Mouse (Mus musculus): ENCODE data around the gene Snx1. TPM values are rescaled to one million over a fixed set of nuclear protein-coding genes. Genes with fewer than 3 reads are reported as not detected.

Gene Snx1
- polyA plus RNA-seq, 1 experiment from 2014 or later = 140 TPM

DNA sequence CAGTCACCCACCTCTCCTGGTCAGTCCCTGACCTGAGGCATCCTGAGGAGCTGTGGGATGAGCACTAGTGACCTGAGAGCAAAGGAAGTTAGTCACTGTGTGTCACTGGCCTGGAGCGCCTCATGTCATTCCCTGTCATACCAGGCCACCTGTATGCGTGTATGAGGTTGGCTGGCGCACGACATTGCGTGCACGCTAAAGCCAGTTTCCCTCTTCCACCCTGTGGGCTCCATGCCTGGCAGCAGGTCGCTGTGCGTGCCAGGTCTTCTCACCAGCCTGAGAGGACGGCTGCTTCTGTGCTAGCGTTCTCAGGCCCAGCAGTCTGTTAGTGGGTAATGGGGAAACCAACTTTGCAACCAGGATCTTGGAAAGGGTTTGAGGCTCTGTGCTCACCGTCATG lies 62.1 kb downstream of the Snx1 start:
- H3K4me1 ChIP-seq (replicated peaks; ENCODE audit: control insufficient read depth, insufficient read depth, low read length) = peaks cover 12% of the 10 kb centered on the region
- 94% methylated on average over 11 of the region's 11 CpGs for WGBS
- H3K4me3 ChIP-seq (ENCODE audit: low read depth, low read length) = no peak overlapping the region
- DNase-seq (ENCODE audit: low spot score) (no peak), ATAC-seq (replicated peaks; ENCODE audit: low FRiP score) (no peak)
- H3K36me3 ChIP-seq (ENCODE audit: control insufficient read depth, insufficient read depth, low read length) = peaks cover 20% of the 10 kb centered on the region; the same call in 1 of the 2 replicates
- peaks cover 22% of the 10 kb centered on the region for H3K27me3 ChIP-seq (ENCODE audit: control insufficient read depth, insufficient read depth, low read length)
- no peak overlapping the region for H3K9ac ChIP-seq (ENCODE audit: low read length)
- no peak overlapping the region for H3K27ac ChIP-seq (ENCODE audit: low read depth, low read length)
- no peaks in the 10 kb centered on the region for H3K9me3 ChIP-seq (ENCODE audit: control insufficient read depth, low read length)
- H3K4me2 ChIP-seq (ENCODE audit: low read depth, low read length, severe bottlenecking) = no peak overlapping the region

DNA sequence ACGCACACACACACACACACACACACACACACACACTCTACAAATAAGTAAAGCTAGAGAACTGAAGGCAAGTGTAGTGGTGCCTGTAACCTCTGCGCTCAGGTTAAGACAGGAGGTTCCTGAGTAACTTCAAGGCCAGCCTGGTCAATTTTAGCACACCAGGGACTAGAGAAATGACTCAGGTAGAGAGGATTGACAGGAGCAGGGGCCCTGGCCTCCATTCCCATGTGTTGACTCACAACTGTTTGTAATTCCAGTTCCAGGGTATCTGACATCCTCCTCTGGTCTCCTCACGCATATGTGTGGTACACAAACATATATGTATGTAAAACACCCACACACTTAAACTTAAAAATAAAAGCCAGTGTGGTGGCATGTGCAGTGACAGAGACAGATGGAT lies 62.9 kb downstream of the Snx1 start:
- no peak for DNase-seq (ENCODE audit: low spot score)
- Histone ChIP-seq H3K9me3 (ENCODE audit: control insufficient read depth, low read length) (no peaks in the 10 kb centered on the region), H3K9ac (ENCODE audit: low read length) (no peak overlapping the region), H3K4me2 (ENCODE audit: low read depth, low read length, severe bottlenecking) (no peak overlapping the region), H3K27ac (ENCODE audit: low read depth, low read length) (no peak overlapping the region), H3K36me3 (ENCODE audit: control insufficient read depth, insufficient read depth, low read length) (peaks cover 20% of the 10 kb centered on the region; the same call in 1 of the 2 replicates), H3K4me3 (ENCODE audit: low read depth, low read length) (no peak overlapping the region), H3K27me3 (ENCODE audit: control insufficient read depth, insufficient read depth, low read length) (peaks cover 14% of the 10 kb centered on the region), H3K4me1 (replicated peaks; ENCODE audit: control insufficient read depth, insufficient read depth, low read length) (peaks cover 8% of the 10 kb centered on the region; the same call in 1 of the 2 replicates)
- ATAC-seq (replicated peaks; ENCODE audit: low FRiP score) = no peak
- WGBS = 99% methylated on average over 3 of the region's 3 CpGs

DNA sequence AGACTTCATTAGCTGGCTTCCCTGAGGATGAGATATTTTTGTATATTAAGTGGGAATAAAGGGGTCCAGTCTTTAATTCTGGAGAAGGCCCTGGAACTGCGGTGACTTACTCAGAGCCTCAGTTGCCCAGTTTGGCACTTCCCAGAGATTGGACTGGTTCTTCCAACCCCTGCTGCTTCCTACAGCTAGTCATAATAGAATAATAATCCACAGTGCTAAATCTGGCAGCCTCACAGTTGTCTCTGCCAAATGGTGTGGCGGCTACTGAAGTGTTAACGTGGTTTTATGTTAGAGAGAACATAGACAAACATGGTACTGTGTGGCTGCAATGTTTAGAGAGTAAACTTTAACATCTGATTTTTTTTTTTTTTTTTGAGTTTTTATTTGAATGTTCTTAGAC lies 64.7 kb downstream of the Snx1 start:
- peak overlapping the region; percentile 86 for H3K9ac ChIP-seq (ENCODE audit: low read length)
- no peak for DNase-seq (ENCODE audit: low spot score)
- WGBS = 96% methylated on average over 3 of the region's 3 CpGs

DNA sequence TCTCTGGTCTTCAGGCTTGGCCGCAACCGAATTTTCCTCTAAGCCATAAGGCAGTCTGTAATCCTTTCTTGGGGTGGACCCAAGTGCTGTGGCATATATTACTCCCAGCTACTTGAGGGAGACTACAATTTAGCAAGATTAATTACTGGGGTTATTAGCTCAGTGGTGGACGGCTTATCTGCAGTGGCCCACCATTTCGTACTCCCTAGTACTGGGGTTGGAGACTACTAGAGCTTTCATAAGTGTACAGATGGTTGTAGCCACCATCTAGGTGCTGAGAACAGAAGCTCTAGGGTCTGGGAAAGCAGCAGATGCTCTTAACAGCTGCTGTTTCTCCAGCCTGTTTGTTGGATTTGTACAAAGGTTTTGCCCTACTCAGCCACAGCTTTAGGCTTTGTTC lies 65.4 kb downstream of the Snx1 start:
- Histone ChIP-seq H3K9me3 (ENCODE audit: control insufficient read depth, low read length) (no peaks in the 10 kb centered on the region), H3K4me3 (ENCODE audit: low read depth, low read length) (peak overlapping the region; percentile 81), H3K4me1 (replicated peaks; ENCODE audit: control insufficient read depth, insufficient read depth, low read length) (peaks cover 8% of the 10 kb centered on the region; the same call in 1 of the 2 replicates), H3K27me3 (ENCODE audit: control insufficient read depth, insufficient read depth, low read length) (no peaks in the 10 kb centered on the region), H3K36me3 (ENCODE audit: control insufficient read depth, insufficient read depth, low read length) (peaks cover 17% of the 10 kb centered on the region; the same call in 1 of the 2 replicates), H3K27ac (ENCODE audit: low read depth, low read length) (no peak overlapping the region), H3K9ac (ENCODE audit: low read length) (peak overlapping the region; percentile 86), H3K4me2 (ENCODE audit: low read depth, low read length, severe bottlenecking) (peak overlapping the region; percentile 61)
- ATAC-seq (replicated peaks; ENCODE audit: low FRiP score) (no peak), DNase-seq (ENCODE audit: low spot score) (no peak)
- WGBS = 39% methylated on average over 4 of the region's 4 CpGs

More for the DNA sequence above, 64.7 kb downstream of the Snx1 start:
- peak overlapping the region; percentile 81; the same call in 1 of the 2 replicates for H3K4me3 ChIP-seq (ENCODE audit: low read depth, low read length)
- H3K27ac ChIP-seq (ENCODE audit: low read depth, low read length) = no peak overlapping the region
- H3K4me1 ChIP-seq (replicated peaks; ENCODE audit: control insufficient read depth, insufficient read depth, low read length) = peaks cover 8% of the 10 kb centered on the region; the same call in 1 of the 2 replicates
- peaks cover 20% of the 10 kb centered on the region; the same call in 1 of the 2 replicates for H3K36me3 ChIP-seq (ENCODE audit: control insufficient read depth, insufficient read depth, low read length)
- H3K27me3 ChIP-seq (ENCODE audit: control insufficient read depth, insufficient read depth, low read length) = no peaks in the 10 kb centered on the region
- no peaks in the 10 kb centered on the region for H3K9me3 ChIP-seq (ENCODE audit: control insufficient read depth, low read length)
- H3K4me2 ChIP-seq (ENCODE audit: low read depth, low read length, severe bottlenecking) = peak overlapping the region; percentile 61
- no peak for ATAC-seq (replicated peaks; ENCODE audit: low FRiP score)

DNA sequence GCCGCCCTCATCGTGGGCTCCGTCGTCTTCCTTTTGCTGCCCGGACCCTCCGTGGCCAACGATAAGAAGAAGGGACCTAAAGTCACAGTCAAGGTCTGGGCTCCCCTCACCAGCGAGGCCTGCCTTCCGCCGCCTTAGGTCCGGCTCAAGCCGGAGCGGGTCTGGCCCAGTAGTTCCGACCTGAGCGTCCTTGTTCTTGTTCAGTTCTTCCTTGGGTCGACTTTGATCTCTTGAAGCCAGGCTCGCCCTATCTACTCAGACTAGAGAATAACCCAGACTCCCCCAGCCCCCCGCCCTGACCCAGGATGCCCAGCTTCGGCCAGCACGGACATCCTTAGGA lies 66.1 kb downstream of the Snx1 start:
- Histone ChIP-seq H3K9me3 (ENCODE audit: control insufficient read depth, low read length) (no peaks in the 10 kb centered on the region), H3K9ac (ENCODE audit: low read length) (peak overlapping the region; percentile 86), H3K36me3 (ENCODE audit: control insufficient read depth, insufficient read depth, low read length) (peaks cover 12% of the 10 kb centered on the region; the same call in 1 of the 2 replicates), H3K4me3 (ENCODE audit: low read depth, low read length) (peak overlapping the region; percentile 81), H3K4me1 (replicated peaks; ENCODE audit: control insufficient read depth, insufficient read depth, low read length) (peaks cover 8% of the 10 kb centered on the region; the same call in 1 of the 2 replicates), H3K27ac (ENCODE audit: low read depth, low read length) (peak overlapping the region; percentile 57), H3K4me2 (ENCODE audit: low read depth, low read length, severe bottlenecking) (peak overlapping the region; percentile 61), H3K27me3 (ENCODE audit: control insufficient read depth, insufficient read depth, low read length) (no peaks in the 10 kb centered on the region)
- ATAC-seq (replicated peaks; ENCODE audit: low FRiP score) (peak; percentile 65), DNase-seq (ENCODE audit: low spot score) (no peak)
- 0% methylated on average over 20 of the region's 20 CpGs for WGBS

DNA sequence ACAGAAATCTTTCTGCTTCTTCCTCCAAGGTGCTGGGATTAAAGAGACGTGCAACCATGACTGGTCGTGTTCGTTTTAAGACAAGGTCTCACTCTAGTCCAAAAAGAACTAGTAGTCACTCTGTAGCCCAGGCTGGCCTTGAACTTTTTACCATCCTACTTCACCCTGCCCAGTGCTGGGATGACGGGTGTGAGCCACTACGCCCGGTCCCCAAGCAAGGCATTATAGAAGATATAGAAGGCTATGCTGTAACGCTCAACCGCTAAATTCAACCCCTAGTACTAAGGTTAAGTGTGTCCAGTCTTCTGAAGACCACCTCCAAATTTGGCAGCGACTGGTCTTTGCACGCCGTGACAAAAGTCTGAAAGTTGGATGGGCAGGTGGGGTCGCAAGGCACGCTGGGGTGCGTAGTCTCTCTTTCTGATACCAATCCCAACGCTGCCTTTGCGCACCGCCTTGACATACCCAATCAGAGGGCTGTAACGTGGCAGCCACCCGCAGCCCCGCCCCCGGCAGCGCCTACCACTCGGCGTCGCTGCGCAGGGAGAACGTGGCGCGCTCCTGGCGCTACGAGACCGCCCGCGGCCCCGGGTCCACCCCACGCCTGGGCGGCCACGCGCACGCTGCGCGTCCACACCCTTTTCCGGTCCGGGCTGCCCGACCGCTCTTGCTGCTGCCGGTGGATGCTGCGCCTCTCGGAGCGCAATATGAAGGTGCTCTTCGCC lies 66.6 kb downstream of the Snx1 start, which contains the start of gene Ppib:
Ppib (plus strand) TSS at position 640 of the 725 bp plus-strand sequence.
- peaks cover 8% of the 10 kb centered on the region; the same call in 1 of the 2 replicates for H3K4me1 ChIP-seq (replicated peaks; ENCODE audit: control insufficient read depth, insufficient read depth, low read length)
- H3K36me3 ChIP-seq (ENCODE audit: control insufficient read depth, insufficient read depth, low read length) = peaks cover 10% of the 10 kb centered on the region; the same call in 1 of the 2 replicates
- H3K4me3 ChIP-seq (ENCODE audit: low read depth, low read length) = peak within 1 kb of the TSS; percentile 81
- peak within 1 kb of the TSS; percentile 86 for H3K9ac ChIP-seq (ENCODE audit: low read length)
- ATAC-seq (replicated peaks; ENCODE audit: low FRiP score) (peak; percentile 97), DNase-seq (ENCODE audit: low spot score) (peak; percentile 99)
- peak within 1 kb of the TSS; percentile 57 for H3K27ac ChIP-seq (ENCODE audit: low read depth, low read length)
- peak within 1 kb of the TSS; percentile 61 for H3K4me2 ChIP-seq (ENCODE audit: low read depth, low read length, severe bottlenecking)
- H3K9me3 ChIP-seq (ENCODE audit: control insufficient read depth, low read length) = no peaks in the 10 kb centered on the region
- 1% methylated on average over 51 of the region's 51 CpGs for WGBS
- H3K27me3 ChIP-seq (ENCODE audit: control insufficient read depth, insufficient read depth, low read length) = no peaks in the 10 kb centered on the region

DNA sequence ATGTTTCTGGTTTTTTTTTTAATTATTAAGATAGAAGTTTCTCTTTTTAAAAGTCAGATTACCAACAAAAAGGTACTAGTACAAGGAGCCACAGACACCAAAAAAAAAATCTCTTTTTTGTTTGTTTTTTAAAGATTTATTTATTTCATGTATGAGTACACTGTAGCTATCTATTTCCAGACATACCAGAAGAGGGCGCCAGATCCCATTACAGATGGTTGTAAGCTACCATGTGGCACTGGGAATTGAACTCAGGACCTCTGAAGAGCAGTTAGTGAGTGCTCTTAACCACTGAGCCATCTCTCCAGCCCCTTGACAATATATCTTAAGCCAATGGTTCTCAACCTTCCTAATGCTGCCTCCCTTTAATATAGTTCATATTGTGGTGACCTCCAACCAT lies 72.8 kb downstream of the Snx1 start:
- H3K36me3 ChIP-seq (ENCODE audit: control insufficient read depth, insufficient read depth, low read length) = no peaks in the 10 kb centered on the region
- H3K4me1 ChIP-seq (replicated peaks; ENCODE audit: control insufficient read depth, insufficient read depth, low read length) = no peaks in the 10 kb centered on the region
- no peaks in the 10 kb centered on the region for H3K27me3 ChIP-seq (ENCODE audit: control insufficient read depth, insufficient read depth, low read length)
- H3K9ac ChIP-seq (ENCODE audit: low read length) = no peak overlapping the region
- DNase-seq (ENCODE audit: low spot score) (no peak), ATAC-seq (replicated peaks; ENCODE audit: low FRiP score) (no peak)
- H3K4me2 ChIP-seq (ENCODE audit: low read depth, low read length, severe bottlenecking) = no peak overlapping the region
- no peak overlapping the region for H3K4me3 ChIP-seq (ENCODE audit: low read depth, low read length)
- 38% methylated on average over 1 of the region's 1 CpGs for WGBS
- H3K9me3 ChIP-seq (ENCODE audit: control insufficient read depth, low read length) = no peaks in the 10 kb centered on the region
- H3K27ac ChIP-seq (ENCODE audit: low read depth, low read length) = no peak overlapping the region

DNA sequence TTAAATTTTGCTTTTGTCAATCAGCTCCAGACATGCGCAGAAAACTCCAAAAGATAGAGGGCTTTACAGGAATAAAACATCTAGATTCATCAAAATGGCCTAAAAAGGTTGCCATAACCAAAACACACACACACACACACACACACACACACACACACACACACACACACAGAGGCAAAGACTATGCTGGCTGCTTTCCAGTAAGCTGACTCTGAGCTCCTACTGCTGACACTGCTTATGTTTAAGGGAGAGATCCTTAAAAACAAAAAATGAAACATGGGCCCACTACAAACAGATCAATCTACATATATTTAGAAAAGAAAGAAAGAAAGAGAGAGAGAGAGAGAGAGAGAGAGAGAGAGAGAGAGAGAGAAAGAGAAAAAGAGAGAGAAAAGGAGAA lies 73.7 kb downstream of the Snx1 start:
- 94% methylated on average over 1 of the region's 1 CpGs for WGBS
- DNase-seq (ENCODE audit: low spot score) = no peak
- no peak overlapping the region for H3K9ac ChIP-seq (ENCODE audit: low read length)
- no peaks in the 10 kb centered on the region for H3K27me3 ChIP-seq (ENCODE audit: control insufficient read depth, insufficient read depth, low read length)
- no peaks in the 10 kb centered on the region for H3K9me3 ChIP-seq (ENCODE audit: control insufficient read depth, low read length)
- no peak overlapping the region for H3K4me2 ChIP-seq (ENCODE audit: low read depth, low read length, severe bottlenecking)
- no peaks in the 10 kb centered on the region for H3K36me3 ChIP-seq (ENCODE audit: control insufficient read depth, insufficient read depth, low read length)
- no peak overlapping the region for H3K4me3 ChIP-seq (ENCODE audit: low read depth, low read length)
- H3K4me1 ChIP-seq (replicated peaks; ENCODE audit: control insufficient read depth, insufficient read depth, low read length) = no peaks in the 10 kb centered on the region
- no peak for ATAC-seq (replicated peaks; ENCODE audit: low FRiP score)
- H3K27ac ChIP-seq (ENCODE audit: low read depth, low read length) = no peak overlapping the region

DNA sequence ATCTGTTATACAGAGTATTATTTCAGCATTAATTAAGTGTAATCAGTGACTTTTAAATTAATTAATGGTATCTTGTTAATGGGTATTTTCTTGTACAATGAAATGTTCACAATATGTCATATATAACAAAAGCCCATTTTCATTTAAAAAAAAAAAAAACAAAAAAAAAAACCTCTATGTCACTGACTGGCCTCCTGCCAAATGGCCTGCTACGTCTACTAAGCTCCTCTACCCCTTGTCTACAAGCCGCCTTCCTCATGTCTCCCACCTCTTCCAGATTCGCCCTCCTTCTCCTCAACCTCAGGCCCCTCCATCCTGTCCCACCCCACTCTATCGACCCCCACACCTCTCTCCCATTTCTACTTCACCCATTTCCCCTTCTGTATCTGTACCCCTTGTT lies 74.9 kb downstream of the Snx1 start:
- H3K27me3 ChIP-seq (ENCODE audit: control insufficient read depth, insufficient read depth, low read length) = no peaks in the 10 kb centered on the region
- no peak overlapping the region for H3K4me2 ChIP-seq (ENCODE audit: low read depth, low read length, severe bottlenecking)
- ATAC-seq (replicated peaks; ENCODE audit: low FRiP score) = no peak
- H3K27ac ChIP-seq (ENCODE audit: low read depth, low read length) = no peak overlapping the region
- H3K9me3 ChIP-seq (ENCODE audit: control insufficient read depth, low read length) = no peaks in the 10 kb centered on the region
- H3K4me1 ChIP-seq (replicated peaks; ENCODE audit: control insufficient read depth, insufficient read depth, low read length) = no peaks in the 10 kb centered on the region
- no peak for DNase-seq (ENCODE audit: low spot score)
- H3K4me3 ChIP-seq (ENCODE audit: low read depth, low read length) = no peak overlapping the region
- no peaks in the 10 kb centered on the region for H3K36me3 ChIP-seq (ENCODE audit: control insufficient read depth, insufficient read depth, low read length)
- WGBS = 82% methylated on average over 4 of the region's 4 CpGs
- H3K9ac ChIP-seq (ENCODE audit: low read length) = no peak overlapping the region
